Mouse (Mus musculus) lung, adult 2 months (tissue): ENCODE results near the gene Pxdn.

Source experiments
- CTCF ChIP-seq: fragments of 200-500 bp; IDR thresholded peaks from 2 replicates; pipeline ENCODE4 v1.5.1; 2011; ENCODE audit warnings: mild to moderate bottlenecking, low read length, control low read depth; ENCODE audit not compliant: insufficient read depth
- POLR2A ChIP-seq: fragments of 200-500 bp; IDR thresholded peaks from 2 replicates; pipeline ENCODE4 v1.6.1; 2011; ENCODE audit warnings: low read depth, mild to moderate bottlenecking, control low read depth, low read length, borderline replicate concordance; ENCODE audit errors: extremely low read depth

GRCm38 (mm10) chr12:29907056-29907455 is 30.4 kb upstream of the Pxdn start:
- TF ChIP-seq CTCF (peak; percentile 78), POLR2A (no peak)
